Mouse (Mus musculus): ENCODE results near the gene Pla2g7. TPM values are rescaled to one million over a fixed set of nuclear protein-coding genes. Genes with fewer than 3 reads are reported as not detected.

Gene Pla2g7
- total RNA-seq, 2 experiments from 2014 or later: 8.8 to 15.0 TPM

- ATAC-seq (replicated peaks; ENCODE audit: low FRiP score, poor library complexity, severe bottlenecking): no peak
These were observed 69.2 kb downstream of the Pla2g7 start for GRCm38 (mm10) chr17:43637146-43637545.

GRCm38 (mm10) chr17:43640825-43641224 lies 72.9 kb downstream of the Pla2g7 start:
- ATAC-seq (replicated peaks; ENCODE audit: low FRiP score, poor library complexity, severe bottlenecking): no peak

GRCm38 (mm10) chr17:43643191-43643590 lies 75.3 kb downstream of the Pla2g7 start:
- ATAC-seq (replicated peaks; ENCODE audit: low FRiP score, poor library complexity, severe bottlenecking): no peak

- ATAC-seq (replicated peaks; ENCODE audit: low FRiP score, poor library complexity, severe bottlenecking): no peak
These were observed 76.5 kb downstream of the Pla2g7 start for GRCm38 (mm10) chr17:43644375-43644774.

GRCm38 (mm10) chr17:43645136-43645535 lies 77.2 kb downstream of the Pla2g7 start:
- ATAC-seq (replicated peaks; ENCODE audit: low FRiP score, poor library complexity, severe bottlenecking): no peak

GRCm38 (mm10) chr17:43646925-43647324 lies 79.0 kb downstream of the Pla2g7 start:
- no peak for ATAC-seq (replicated peaks; ENCODE audit: low FRiP score, poor library complexity, severe bottlenecking)

GRCm38 (mm10) chr17:43649641-43650436 lies 81.9 kb downstream of the Pla2g7 start:
- no peak for ATAC-seq (replicated peaks; ENCODE audit: low FRiP score, poor library complexity, severe bottlenecking)

- peak; percentile 39 for ATAC-seq (replicated peaks; ENCODE audit: low FRiP score, poor library complexity, severe bottlenecking)
These were observed 83.6 kb downstream of the Pla2g7 start for GRCm38 (mm10) chr17:43651314-43652046.

Other genes starting within 250 kb of the Pla2g7 start
- gene Adgrf5, start 207.6 kb upstream of the Pla2g7 start, total RNA-seq (2015; ENCODE audit: low replicate concordance): not detected in 2 replicates
- gene Adgrf5, start 207.6 kb upstream of the Pla2g7 start, total RNA-seq (2017; ENCODE audit: low replicate concordance): 0.39 and 1.4 TPM in 2 replicates
- gene Mep1a, start 65.3 kb upstream of the Pla2g7 start, total RNA-seq (2015; ENCODE audit: low replicate concordance): not detected in 2 replicates
- gene Mep1a, start 65.3 kb upstream of the Pla2g7 start, total RNA-seq (2017; ENCODE audit: low replicate concordance): not detected in 2 replicates
- gene Ankrd66, start 24.5 kb upstream of the Pla2g7 start, total RNA-seq (2015; ENCODE audit: low replicate concordance): not detected in 2 replicates
- not detected in 2 replicates for gene Ankrd66, start 24.5 kb upstream of the Pla2g7 start, total RNA-seq (2017; ENCODE audit: low replicate concordance)
- not detected in 2 replicates for gene Tdrd6, start 62.2 kb downstream of the Pla2g7 start, total RNA-seq (2015; ENCODE audit: low replicate concordance)
- 0.13 TPM in 1 of 2 replicates, not detected in the other for gene Tdrd6, start 62.2 kb downstream of the Pla2g7 start, total RNA-seq (2017; ENCODE audit: low replicate concordance)
- gene Slc25a27, start 99.1 kb downstream of the Pla2g7 start, total RNA-seq (2015; ENCODE audit: low replicate concordance): not detected in 2 replicates
- gene Slc25a27, start 99.1 kb downstream of the Pla2g7 start, total RNA-seq (2017; ENCODE audit: low replicate concordance): 0.13 TPM in 1 of 2 replicates, not detected in the other
- 1.4 and 3.4 TPM in 2 replicates for gene Cyp39a1, start 99.3 kb downstream of the Pla2g7 start, total RNA-seq (2015; ENCODE audit: low replicate concordance)
- gene Cyp39a1, start 99.3 kb downstream of the Pla2g7 start, total RNA-seq (2017; ENCODE audit: low replicate concordance): 0.13 TPM in 1 of 2 replicates, not detected in the other
- gene Rcan2, start 233.3 kb downstream of the Pla2g7 start, total RNA-seq (2015; ENCODE audit: low replicate concordance): not detected in 2 replicates
- not detected in 2 replicates for gene Rcan2, start 233.3 kb downstream of the Pla2g7 start, total RNA-seq (2017; ENCODE audit: low replicate concordance)

All from erythroid progenitor cell, adult 5-6 weeks (primary cell).